Mouse (Mus musculus) myocyte (in vitro differentiated cells): ENCODE results near the gene Ccser1.

ENCODE experiments used
- CEBPB ChIP-seq: IDR thresholded peaks from 2 replicates; pipeline ENCODE4 v1.6.1; 2011; ENCODE audit warnings: mild to moderate bottlenecking, moderate library complexity; ENCODE audit not compliant: poor library complexity, insufficient read depth, severe bottlenecking
- MAX ChIP-seq: IDR thresholded peaks from one replicate; pipeline ENCODE4 v1.6.1; 2011; ENCODE audit warnings: low read depth, mild to moderate bottlenecking, control low read depth
- MYOD1 ChIP-seq, 3 experiments: IDR thresholded peaks; one replicate each; pipeline ENCODE4 v1.6.1; 2011; ENCODE audit warnings: control low read depth in 2 of 3, low read depth in 2 of 3, mild to moderate bottlenecking in 2 of 3, moderate library complexity in 1 of 3; ENCODE audit not compliant: insufficient read length in 2 of 3, control insufficient read depth in 1 of 3
- MYOG ChIP-seq, 3 experiments: IDR thresholded peaks; one replicate each; pipeline ENCODE4 v1.6.1; 2011; ENCODE audit warnings: control low read depth in 2 of 3, low read depth in 2 of 3, mild to moderate bottlenecking in 2 of 3; ENCODE audit not compliant: insufficient read length in 2 of 3, control insufficient read depth in 1 of 3, insufficient read depth in 1 of 3
- POLR2A ChIP-seq: IDR thresholded peaks from one replicate; pipeline ENCODE4 v1.6.1; 2011; ENCODE audit warnings: low read depth, mild to moderate bottlenecking, control low read depth, moderate library complexity; ENCODE audit not compliant: insufficient read length
- TCF3 ChIP-seq: IDR thresholded peaks from one replicate; pipeline ENCODE4 v1.6.1; 2011; ENCODE audit warnings: low read depth, control low read depth; ENCODE audit not compliant: insufficient read length
- USF1 ChIP-seq: IDR thresholded peaks from one replicate; pipeline ENCODE4 v1.6.1; 2011; ENCODE audit warnings: low read depth, mild to moderate bottlenecking, control low read depth, moderate library complexity

GRCm38 (mm10) chr6:61953703-61954102 lies 773.6 kb downstream of the Ccser1 start:
- TF ChIP-seq POLR2A (no peak), USF1 (no peak), MYOG (IDR thresholded peaks at IDR 0.05; ENCODE audit: control insufficient read depth in 1 of 3, insufficient read depth in 1 of 3, insufficient read length in 2 of 3, low read depth in 2 of 3) (no peak), CEBPB (no peak), TCF3 (no peak), MYOD1 (IDR thresholded peaks at IDR 0.05; ENCODE audit: control insufficient read depth in 1 of 3, insufficient read length in 2 of 3, low read depth in 2 of 3) (no peak), MAX (no peak)
